Mouse (Mus musculus): ENCODE results near the gene Tmem132b.

GRCm38 (mm10) chr5:125829342-125829741, 297.8 kb downstream of the Tmem132b start:
- TF ChIP-seq CTCF (IDR thresholded peaks at IDR 0.05; ENCODE audit: extremely low read depth, insufficient read length, insufficient replicate concordance, low read depth, low read length) (no peak), POLR2A (IDR thresholded peaks at IDR 0.05; ENCODE audit: low read depth, low read length) (no peak)
